In the genomic region with DNA sequence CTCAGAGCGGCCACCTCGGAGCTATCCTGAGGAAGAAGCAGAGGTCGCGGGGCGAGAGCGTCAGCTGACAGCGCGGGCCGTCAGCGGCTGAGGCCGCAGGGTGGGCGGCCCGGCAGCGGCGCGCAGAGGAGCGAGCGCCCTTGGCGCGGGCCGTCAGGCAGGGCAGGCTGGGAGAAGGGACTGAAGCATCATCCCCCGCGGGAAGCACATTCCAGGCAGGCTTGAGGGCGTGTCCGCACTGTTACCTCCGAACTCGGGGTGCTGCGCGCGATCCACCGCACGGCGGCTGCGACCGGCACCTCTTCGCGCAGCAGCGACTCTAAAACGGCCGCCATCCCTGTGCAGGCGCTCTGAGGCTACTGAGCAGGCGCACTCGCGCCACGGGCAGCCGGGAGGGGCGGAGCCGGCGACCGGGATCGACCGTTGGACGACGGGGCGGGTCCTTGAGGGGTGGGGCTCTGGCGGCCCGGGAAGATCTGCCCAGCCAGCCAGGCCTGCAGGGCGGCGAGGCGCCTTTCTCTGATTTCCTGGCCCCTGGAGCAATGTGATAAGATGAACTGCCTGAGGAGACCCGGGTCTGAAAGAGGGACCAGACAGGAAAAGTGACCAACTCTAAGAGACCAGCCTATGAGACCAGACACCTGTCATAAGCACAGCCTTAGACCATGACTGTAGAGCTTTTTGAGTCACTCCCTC, we compare ENCODE assay signal across 8 mouse cellular contexts.
DNase-seq lines count a peak whose midpoint lies in the region; ATAC-seq lines count a peak whose summit lies in the region.

No protein-coding gene starts in this region.

- no peaks in the 10 kb centered on the region for H3K27me3 ChIP-seq in hindbrain, embryonic 12.5 days

- H3K4me3 ChIP-seq in hindbrain, embryonic 12.5 days, result peak overlapping the region; percentile 92

- WGBS in hindbrain, embryonic 12.5 days, result under 1% methylated on average over 52 of the region's 61 CpGs

- H3K4me2 ChIP-seq in hindbrain, embryonic 12.5 days (replicated peaks), result peak overlapping the region; percentile 95

- H3K9ac ChIP-seq in hindbrain, embryonic 12.5 days, result peak overlapping the region; percentile 98

- H3K9me3 ChIP-seq in hindbrain, embryonic 12.5 days (replicated peaks), result no peaks in the 10 kb centered on the region

- H3K36me3 ChIP-seq in hindbrain, embryonic 12.5 days, result peaks cover 24% of the 10 kb centered on the region

- DNase-seq in MN1 (ENCODE audit: low spot score), result peak; percentile 93
- DNase-seq in cerebellum, adult 9-10 months, result peak; percentile 90
- DNase-seq in frontal cortex, adult 2 months (ENCODE audit: extremely low spot score in 1 of 2, low spot score in 1 of 2), result peak; percentile 69 to 92
- DNase-seq in layer of hippocampus, postnatal 14 days (ENCODE audit: low spot score in 2 of 2), result peak; percentile 85 to 92
- peak; percentile 95 for DNase-seq in lung, postnatal 14 days
- DNase-seq in retina, adult 2 months (ENCODE audit: low read depth, low spot score), result peak; percentile 82
- peak; percentile 93 to 95 for DNase-seq in thymus, postnatal 36 days

- H3K27ac ChIP-seq in hindbrain, embryonic 12.5 days, result peak overlapping the region; percentile 93

- peak; percentile 98 for ATAC-seq in hindbrain, embryonic 12.5 days (ENCODE audit: low FRiP score)

- H3K4me1 ChIP-seq in hindbrain, embryonic 12.5 days, result peaks cover 26% of the 10 kb centered on the region

Comparison
In these comparisons a context has a peak if more than half of its experiments do, and no peak if none do; other contexts are left out.
1. Peak in every context shown above with its lines: DNase-seq, ATAC-seq, H3K4me3 ChIP-seq and H3K27ac ChIP-seq.